Comparison of ENCODE assay signal across 42 mouse cellular contexts in genomic region chr17:47782486-47782885, GRCm38 (mm10). TPM values are rescaled to one million over a fixed set of nuclear protein-coding genes. Genes with fewer than 3 reads are reported as not detected.
"Had no signal": no experiment of that assay in that cellular context is flagged by ENCODE, and none has a peak within 500 bp of the region (broad histone marks: within the 10 kb centered on the region; RNA-seq: fewer than 3 reads in every experiment).

No protein-coding gene starts in this region.

- H3K4me3 ChIP-seq: heart, embryonic 10.5 days; heart, embryonic 12.5 days; heart, embryonic 13.5 days; heart, embryonic 15.5 days; hindbrain, embryonic 10.5 days; hindbrain, embryonic 12.5 days; hindbrain, embryonic 13.5 days; hindbrain, embryonic 15.5 days; intestine, embryonic 15.5 days; kidney, embryonic 15.5 days; left cerebral cortex, adult 2 months had no signal

- DNase-seq: heart, postnatal 10 days; heart, postnatal 14 days; heart, postnatal 36 days; heart, postnatal 4 days; kidney, adult 11 months; kidney, adult 18-20 months; kidney, adult 2 months; kidney, adult 8-10 months; kidney, adult 9 months; kidney, postnatal 10 days; kidney, postnatal 14 days; kidney, postnatal 25 days; kidney, postnatal 36 days; kidney, postnatal 4 days; layer of hippocampus, postnatal 36 days had no signal

- H3K27ac ChIP-seq: heart, embryonic 10.5 days; heart, embryonic 13.5 days; heart, embryonic 15.5 days; hindbrain, embryonic 12.5 days; hindbrain, embryonic 13.5 days; hindbrain, embryonic 14.5 days; hindbrain, embryonic 15.5 days; hindbrain, postnatal 0 days; intestine, embryonic 15.5 days; kidney, embryonic 15.5 days; kidney, postnatal 0 days; left cerebral cortex, adult 2 months had no signal

- ATAC-seq: hindbrain, embryonic 16.5 days; hindbrain, postnatal 0 days; inflammation-experienced regulatory T-cells, adult 6 months; intestine, embryonic 15.5 days; intestine, embryonic 16.5 days; intestine, postnatal 0 days had no signal

RNA-seq across cellular contexts. Expression of gene Pgc, which starts 55.8 kb away (rescaled TPM):
- total RNA-seq: heart, postnatal 10 days; heart, postnatal 14 days; heart, postnatal 25 days; heart, postnatal 36 days; heart, postnatal 4 days; hematopoietic stem cell, adult 5-6 weeks; layer of hippocampus, adult 18-20 months; layer of hippocampus, adult 8-10 months; layer of hippocampus, postnatal 10 days; layer of hippocampus, postnatal 14 days; layer of hippocampus, postnatal 25 days; layer of hippocampus, postnatal 36 days; left cerebral cortex, adult 18-20 months; left cerebral cortex, adult 2 months; left cerebral cortex, adult 8-10 months had no signal
